Mouse (Mus musculus) midbrain, embryonic 12.5 days (tissue): ENCODE measurements around the gene Ndufb3. TPM values are rescaled to one million over a fixed set of nuclear protein-coding genes. Genes with fewer than 3 reads are reported as not detected.
"Not testable (repeated sequence)": the region's sequence is repeated elsewhere in the genome, so short reads cannot be mapped to it uniquely, and the experiment has no call there.

ENCODE experiments used
- ATAC-seq: fragments of 200-750 bp; cut with Nextera tagmentation; 2 replicates; pipeline ENCODE4 v1.8.0; 2017; ENCODE audit warnings: low read depth, moderate TSS enrichment, moderate library complexity; ENCODE audit not compliant: low FRiP score
- H3K27ac ChIP-seq: fragments of 300-500 bp; sonication (generic); replicated peaks from 2 replicates; pipeline ENCODE4 v1.5.1; 2016; ENCODE audit warnings: mild to moderate bottlenecking
- H3K27me3 ChIP-seq: fragments of 300-500 bp; sonication (generic); 2 replicates; pipeline ENCODE4 v1.6.1; 2016; ENCODE audit warnings: mild to moderate bottlenecking
- H3K36me3 ChIP-seq: fragments of 300-500 bp; sonication (generic); 2 replicates; pipeline ENCODE4 v1.6.1; 2016
- H3K4me1 ChIP-seq: fragments of 300-500 bp; sonication (generic); 2 replicates; pipeline ENCODE4 v1.6.1; 2016
- H3K4me2 ChIP-seq: fragments of 300-500 bp; sonication (generic); replicated peaks from 2 replicates; pipeline ENCODE4 v1.6.1; 2016; ENCODE audit warnings: mild to moderate bottlenecking, moderate library complexity
- H3K4me3 ChIP-seq: fragments of 300-500 bp; sonication (generic); 2 replicates; pipeline ENCODE4 v1.5.1; 2016; ENCODE audit warnings: mild to moderate bottlenecking
- H3K9ac ChIP-seq: fragments of 300-500 bp; sonication (generic); replicated peaks from 2 replicates; pipeline ENCODE4 v1.6.1; 2016; ENCODE audit warnings: mild to moderate bottlenecking, moderate library complexity
- H3K9me3 ChIP-seq: fragments of 300-500 bp; sonication (generic); 2 replicates; pipeline ENCODE4 v1.6.1; 2016; ENCODE audit warnings: mild to moderate bottlenecking
- WGBS: fragments of 180-500 bp; shearing (Covaris S2); methylation state at CpG from one replicate; pipeline ENCODE4 v1.1.7; 2016; 5-methylcytosine and 5-hydroxymethylcytosine counted together
- polyA plus RNA-seq: library from polyadenylated mRNA; unstranded; fragments of >200 nt; fragmentation: Nextera tagmentation; extraction: Ambion mirVana; gene quantifications from 2 replicates; pipeline ENCODE4 v1.2.1, GENCODE M21; 2016

Gene Ndufb3
- polyA plus RNA-seq, 1 experiment from 2014 or later: 146 TPM

DNA sequence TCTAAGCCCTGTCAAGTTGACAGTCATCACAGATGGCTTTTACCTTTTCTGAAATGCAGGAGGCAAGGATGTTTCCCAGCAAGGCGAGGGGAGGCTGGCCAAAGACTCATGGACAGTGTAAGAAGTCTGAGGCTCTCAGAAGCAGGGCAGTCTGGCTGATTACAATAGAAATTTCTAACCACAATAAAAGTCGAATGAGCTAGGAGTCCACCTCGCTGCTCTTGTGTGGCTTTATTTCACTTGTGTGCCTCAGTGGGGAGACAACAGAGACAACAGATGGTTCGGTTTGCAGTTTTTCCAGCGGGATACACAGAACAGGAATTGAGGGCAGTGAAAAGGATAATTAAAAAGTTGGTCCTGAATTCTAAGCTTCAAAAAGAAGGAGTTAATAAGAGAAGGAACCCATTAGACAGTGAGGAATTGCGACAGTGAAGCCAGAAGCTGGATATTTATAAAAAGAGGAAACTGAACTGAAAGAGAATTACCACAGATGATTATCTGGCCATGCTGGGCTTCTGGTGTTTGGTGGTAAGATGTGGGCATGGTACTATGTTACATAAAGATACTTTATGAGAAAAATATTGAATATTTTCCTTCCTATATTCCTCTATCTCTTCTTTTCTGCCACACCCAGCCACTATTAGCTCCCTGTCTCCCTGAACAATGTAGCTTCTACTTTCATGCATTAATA, 31.9 kb downstream of the Ndufb3 start:
- Histone ChIP-seq H3K27ac (no peak overlapping the region), H3K36me3 (no peaks in the 10 kb centered on the region), H3K4me3 (no peak overlapping the region), H3K9me3 (no peaks in the 10 kb centered on the region), H3K9ac (no peak overlapping the region), H3K4me2 (no peak overlapping the region), H3K4me1 (no peaks in the 10 kb centered on the region), H3K27me3 (no peaks in the 10 kb centered on the region)
- 75% methylated on average over 6 of the region's 6 CpGs for WGBS
- no peak for ATAC-seq

DNA sequence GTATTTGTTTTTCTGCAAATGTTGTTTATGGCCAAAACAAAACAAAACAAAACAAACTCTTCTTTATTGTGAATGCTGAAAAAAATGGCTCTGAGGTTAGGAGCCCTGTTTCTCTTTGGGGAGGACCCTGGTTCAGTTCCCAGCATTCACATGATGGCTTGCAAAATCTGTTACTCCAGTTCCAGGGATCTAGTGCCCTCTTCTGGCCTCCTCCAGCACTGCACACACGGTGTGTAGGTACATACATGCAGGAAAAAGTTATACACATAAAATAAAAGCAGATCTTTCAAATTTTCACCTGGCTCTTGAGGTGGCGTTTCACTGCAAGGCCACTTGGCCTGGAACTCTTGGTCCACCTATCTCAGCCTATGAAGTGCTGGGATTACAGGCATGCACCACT, 32.6 kb downstream of the Ndufb3 start:
- WGBS: 89% methylated on average over 2 of the region's 2 CpGs
- H3K27me3 ChIP-seq: no peaks in the 10 kb centered on the region
- no peak overlapping the region for H3K4me2 ChIP-seq
- no peak overlapping the region for H3K27ac ChIP-seq
- no peaks in the 10 kb centered on the region for H3K36me3 ChIP-seq
- no peaks in the 10 kb centered on the region for H3K9me3 ChIP-seq
- H3K4me1 ChIP-seq: no peaks in the 10 kb centered on the region
- no peak overlapping the region for H3K4me3 ChIP-seq
- H3K9ac ChIP-seq: no peak overlapping the region
- no peak for ATAC-seq

DNA sequence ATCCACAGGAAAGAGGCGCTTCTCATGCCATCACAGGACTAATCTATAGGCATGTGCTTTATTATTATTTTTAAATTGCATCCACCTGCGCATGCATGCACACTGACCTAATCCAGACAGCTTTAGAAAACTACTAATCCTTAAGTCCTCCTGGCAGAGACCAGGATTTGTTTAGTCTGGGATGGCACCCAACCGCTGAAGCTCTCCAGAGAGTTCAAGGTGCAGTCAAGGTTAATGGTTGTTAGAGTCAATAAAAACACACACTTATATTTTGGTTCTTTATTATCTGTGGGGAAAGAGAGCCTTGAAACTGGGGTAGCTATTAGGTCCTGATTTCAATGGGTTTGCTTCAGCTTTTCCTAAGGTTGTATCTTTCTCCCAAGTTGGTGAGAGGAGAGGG, 35.1 kb downstream of the Ndufb3 start:
- no peak for ATAC-seq
- Histone ChIP-seq H3K36me3 (no peaks in the 10 kb centered on the region), H3K27ac (no peak overlapping the region), H3K9me3 (no peaks in the 10 kb centered on the region), H3K9ac (no peak overlapping the region), H3K4me3 (no peak overlapping the region), H3K4me1 (no peaks in the 10 kb centered on the region), H3K4me2 (no peak overlapping the region), H3K27me3 (no peaks in the 10 kb centered on the region)
- 87% methylated on average over 3 of the region's 3 CpGs for WGBS

DNA sequence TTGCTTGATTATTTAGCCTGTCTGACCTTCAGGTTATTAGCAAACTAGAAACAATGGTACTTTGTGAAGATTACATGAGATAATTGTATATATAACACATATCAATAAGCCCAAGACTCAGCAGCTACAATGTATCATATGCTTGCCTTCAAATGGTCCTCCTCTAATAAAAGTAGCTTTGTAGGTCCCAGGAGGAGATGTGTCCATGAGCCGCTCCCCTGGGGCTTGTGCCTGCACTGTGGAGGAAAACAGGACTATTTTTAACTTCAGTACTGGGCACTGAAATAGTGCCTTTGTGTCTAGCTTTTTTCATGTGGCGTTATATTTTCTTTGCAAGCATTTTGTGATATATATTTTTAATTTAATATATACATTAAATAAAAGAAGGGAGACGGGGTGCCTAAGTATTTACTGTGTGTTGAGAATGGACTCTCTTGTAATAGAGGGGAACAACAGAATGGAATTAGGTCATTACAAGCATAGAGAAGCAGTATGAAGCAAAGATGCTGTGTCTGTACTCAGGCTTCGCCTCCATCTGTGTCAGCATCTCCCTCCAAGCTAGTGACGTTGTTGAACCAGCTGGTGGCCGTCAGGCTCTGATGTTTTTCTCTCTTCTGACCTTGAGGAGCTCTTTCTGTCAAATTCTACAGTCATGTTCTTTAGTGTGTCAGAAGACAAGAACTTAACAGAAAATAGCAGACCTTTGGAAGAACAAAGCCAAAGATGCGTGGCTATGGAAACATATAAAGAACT, 36.0 kb downstream of the Ndufb3 start:
- WGBS: 77% methylated on average over 7 of the region's 7 CpGs
- Histone ChIP-seq H3K9me3 (no peaks in the 10 kb centered on the region), H3K36me3 (no peaks in the 10 kb centered on the region), H3K9ac (no peak overlapping the region), H3K27me3 (no peaks in the 10 kb centered on the region), H3K4me2 (no peak overlapping the region), H3K27ac (no peak overlapping the region), H3K4me3 (no peak overlapping the region), H3K4me1 (no peaks in the 10 kb centered on the region)
- ATAC-seq: no peak

DNA sequence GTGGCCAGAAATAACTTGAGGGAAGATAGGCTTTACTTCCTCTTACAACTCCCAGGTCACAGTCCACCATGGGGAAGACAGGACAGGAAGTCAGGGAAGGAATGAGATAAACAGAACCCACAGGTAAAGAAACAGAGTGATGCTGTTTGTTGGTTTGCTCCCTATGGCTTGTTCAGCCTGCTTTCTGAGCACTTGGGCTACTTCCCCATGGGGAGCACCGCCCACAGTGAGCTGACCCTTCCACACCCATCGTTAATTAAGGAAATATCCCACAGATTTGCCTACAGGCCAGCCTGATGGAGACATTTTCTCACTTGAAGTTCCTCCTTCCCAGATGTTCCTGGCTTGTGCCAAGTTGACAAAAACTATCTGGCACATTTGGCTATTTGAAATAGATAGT, 42.7 kb downstream of the Ndufb3 start:
- not testable (repeated sequence) for H3K4me3 ChIP-seq, ATAC-seq, H3K27ac ChIP-seq, H3K9ac ChIP-seq, H3K4me1 ChIP-seq, H3K36me3 ChIP-seq, H3K9me3 ChIP-seq, H3K27me3 ChIP-seq, H3K4me2 ChIP-seq
- WGBS: 71% methylated on average over 1 of the region's 2 CpGs

Other genes with a start within 250 kb of the Ndufb3 start
- gene Bzw1, start 193.5 kb upstream of the Ndufb3 start, polyA plus RNA-seq: 481 and 498 TPM in 2 replicates
- 175 and 180 TPM in 2 replicates for gene Clk1, start 162.3 kb upstream of the Ndufb3 start, polyA plus RNA-seq
- gene Nif3l1, start 141.2 kb upstream of the Ndufb3 start, polyA plus RNA-seq: 59.5 and 61.8 TPM in 2 replicates
- 51.9 and 52.8 TPM in 2 replicates for gene Ppil3, start 140.9 kb upstream of the Ndufb3 start, polyA plus RNA-seq
- 33.3 and 35.4 TPM in 2 replicates for gene Orc2, start 81.3 kb upstream of the Ndufb3 start, polyA plus RNA-seq
- gene Fam126b, start 61 bp upstream of the Ndufb3 start, polyA plus RNA-seq: 9.9 and 10.5 TPM in 2 replicates
- not detected in 2 replicates for gene Als2cr12, start 109.6 kb downstream of the Ndufb3 start, polyA plus RNA-seq
- gene Cflar, start 125.1 kb downstream of the Ndufb3 start, polyA plus RNA-seq: 26.4 and 26.6 TPM in 2 replicates
- 10.8 and 11.8 TPM in 2 replicates for gene Casp8, start 209.0 kb downstream of the Ndufb3 start, polyA plus RNA-seq